Mouse (Mus musculus) cerebellum, postnatal 4 days (tissue): ENCODE measurements around the gene Ring1.

Experiments used
- DNase-seq, 2 experiments: peaks; one replicate each; pipeline ENCODE4 v3.0.0; 2022; ENCODE audit warnings: low spot score in 2 of 2, mixed read lengths in 1 of 2

Ring1 gene

DNA sequence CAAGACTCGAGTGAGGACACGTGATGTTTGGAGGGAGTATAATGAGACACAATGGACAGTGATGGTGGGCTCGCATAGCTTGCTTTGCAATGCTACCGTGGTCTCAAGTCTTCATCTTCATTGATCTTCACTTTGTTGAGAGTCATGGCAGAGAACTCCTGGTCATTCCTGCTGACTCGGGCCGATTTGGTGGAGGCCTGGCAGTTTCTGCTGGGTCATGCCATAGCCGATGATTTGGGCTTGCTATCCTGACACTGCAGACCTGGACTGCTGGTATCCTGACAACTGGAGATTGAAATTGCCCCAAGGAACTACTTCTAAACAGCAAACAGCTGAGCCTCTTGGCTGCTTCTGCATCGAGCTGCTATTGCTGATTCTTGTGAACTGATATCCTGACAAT lies 29.5 kb downstream of the Ring1 start:
- no peak for DNase-seq

DNA sequence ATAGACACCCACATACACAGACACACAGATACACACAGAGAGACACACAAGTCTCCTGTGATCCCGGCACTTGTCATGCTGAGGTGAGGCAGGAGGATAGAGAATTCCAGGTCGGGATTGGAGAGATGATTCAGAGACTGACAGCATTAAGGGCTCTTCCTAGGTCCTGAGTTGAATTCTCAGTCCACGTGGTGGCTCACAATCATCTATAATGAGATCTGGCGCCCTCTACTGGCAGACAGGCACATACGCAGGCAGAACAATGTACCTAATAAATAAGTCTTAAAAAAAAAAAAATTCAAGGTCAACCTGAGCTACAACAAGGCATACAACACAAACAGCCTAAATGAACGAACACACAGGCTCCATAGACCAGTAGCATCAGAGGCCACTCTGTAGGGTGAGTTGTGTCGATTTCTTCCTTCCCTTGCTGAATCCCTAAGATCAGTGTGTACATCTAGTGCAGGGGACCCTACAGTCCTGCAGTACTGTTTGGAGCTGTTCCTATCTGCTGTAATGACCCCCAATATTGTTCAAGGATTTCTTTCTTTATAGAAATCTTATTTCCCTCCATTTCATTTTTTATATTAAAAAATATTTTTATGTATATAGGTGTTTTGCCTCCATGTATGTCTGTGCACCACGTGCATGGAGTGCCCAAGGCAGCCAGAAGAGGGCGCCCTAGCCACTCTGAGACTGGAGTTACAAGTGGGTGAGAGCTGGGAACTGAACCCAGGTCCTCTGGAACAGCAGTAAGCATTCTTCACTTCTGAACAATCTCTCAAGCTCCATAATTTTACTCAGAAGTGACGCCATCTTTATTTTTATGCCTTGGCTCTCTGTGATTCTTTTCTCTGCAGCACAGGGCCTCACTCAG lies 32.5 kb downstream of the Ring1 start:
- peak in 1 of 2 experiments; percentile 58 for DNase-seq

DNA sequence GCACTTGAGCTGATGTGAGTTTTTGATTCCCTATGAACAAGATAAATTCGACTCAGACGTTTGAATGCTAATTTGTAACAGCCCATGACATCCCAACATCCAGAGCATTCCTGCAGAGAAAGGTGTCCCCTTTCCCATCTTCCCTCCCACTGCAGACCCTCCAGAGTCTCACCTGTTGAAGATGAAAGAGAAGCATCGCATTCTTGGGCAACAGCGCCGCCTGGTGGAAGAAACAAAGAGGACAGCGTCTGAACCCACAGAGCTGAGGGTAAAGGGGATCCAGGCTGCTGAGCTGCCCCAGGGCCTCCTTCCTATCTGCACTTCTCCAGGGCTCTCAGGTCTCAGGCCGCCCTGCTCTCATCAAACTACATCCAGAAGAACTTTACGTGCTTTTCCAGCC lies 42.3 kb downstream of the Ring1 start:
- DNase-seq, result peak in 1 of 2 experiments; percentile 68

DNA sequence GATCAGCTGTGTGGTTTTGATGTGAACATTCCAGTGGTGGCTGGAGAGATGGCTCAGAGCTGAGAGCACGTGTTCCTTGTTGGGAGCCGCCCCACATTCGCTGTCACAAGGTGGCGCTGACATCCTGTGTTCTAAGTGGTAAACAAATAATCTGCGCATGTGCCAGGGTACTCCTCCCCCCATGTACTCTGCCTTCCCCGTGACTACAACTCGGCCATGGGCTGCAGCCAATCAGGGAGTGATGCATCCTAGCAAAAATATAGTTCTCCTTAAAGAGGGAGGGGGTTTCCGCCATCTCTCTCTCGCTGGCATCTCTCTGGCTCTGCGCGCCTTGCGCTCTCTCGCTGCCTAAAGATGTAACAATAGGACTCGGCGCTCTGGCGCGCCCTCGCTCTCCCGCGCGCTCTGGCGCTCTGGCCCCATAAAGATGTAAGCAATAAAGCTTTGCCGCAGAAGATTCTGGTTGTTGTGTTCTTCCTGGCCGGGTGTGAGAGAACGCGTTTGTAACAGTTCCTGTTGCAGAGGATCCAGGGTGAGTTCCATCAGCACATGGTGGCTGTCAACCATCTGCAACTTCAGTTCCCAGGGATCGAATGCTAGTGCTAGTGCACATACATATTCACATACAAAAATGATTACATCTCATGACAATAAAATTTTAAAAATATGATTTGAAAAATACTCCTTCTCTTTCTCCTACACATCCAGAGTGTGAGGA lies 43.1 kb downstream of the Ring1 start:
- DNase-seq, result peak; percentile 66 to 81

DNA sequence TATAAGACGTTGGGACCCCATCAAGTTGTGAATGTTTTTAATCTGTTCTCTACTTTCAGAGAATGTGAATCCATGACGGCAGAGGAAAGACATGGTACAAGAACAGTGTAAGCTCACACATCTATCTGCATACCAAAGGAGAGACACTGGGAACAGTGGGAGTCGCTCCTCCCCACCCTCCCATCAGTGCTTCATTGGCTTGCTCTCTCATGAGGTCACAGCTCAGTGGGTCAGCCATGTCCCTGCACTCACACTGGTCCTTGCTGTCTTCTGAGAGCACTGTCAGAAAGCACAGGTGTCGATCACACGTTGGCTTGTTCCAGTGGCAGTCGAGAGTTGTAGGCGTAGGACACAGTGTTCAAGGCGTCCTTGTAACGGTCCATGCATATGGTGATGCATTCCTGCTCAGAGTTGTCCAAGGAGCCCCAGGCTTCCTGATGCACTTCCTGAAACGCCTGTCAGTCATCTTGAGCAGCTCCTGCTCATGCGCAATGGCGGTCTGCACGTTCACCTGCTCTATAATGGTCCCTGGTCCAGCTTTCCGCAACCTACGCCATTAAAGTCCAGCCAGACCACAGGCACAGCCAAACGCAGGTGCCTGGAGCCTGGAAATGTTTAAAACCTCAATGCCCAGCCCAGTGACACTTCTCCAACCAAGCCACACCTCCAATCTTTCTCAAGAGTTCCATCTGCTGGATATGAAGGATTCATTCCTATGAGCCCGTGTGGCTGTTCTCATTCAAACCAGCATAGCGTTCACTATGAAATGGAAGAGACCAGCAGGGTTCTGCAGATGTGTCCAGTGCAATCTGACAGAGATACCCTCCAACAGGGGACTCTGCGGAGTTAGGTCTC lies 44.1 kb downstream of the Ring1 start:
- DNase-seq, result no peak

DNA sequence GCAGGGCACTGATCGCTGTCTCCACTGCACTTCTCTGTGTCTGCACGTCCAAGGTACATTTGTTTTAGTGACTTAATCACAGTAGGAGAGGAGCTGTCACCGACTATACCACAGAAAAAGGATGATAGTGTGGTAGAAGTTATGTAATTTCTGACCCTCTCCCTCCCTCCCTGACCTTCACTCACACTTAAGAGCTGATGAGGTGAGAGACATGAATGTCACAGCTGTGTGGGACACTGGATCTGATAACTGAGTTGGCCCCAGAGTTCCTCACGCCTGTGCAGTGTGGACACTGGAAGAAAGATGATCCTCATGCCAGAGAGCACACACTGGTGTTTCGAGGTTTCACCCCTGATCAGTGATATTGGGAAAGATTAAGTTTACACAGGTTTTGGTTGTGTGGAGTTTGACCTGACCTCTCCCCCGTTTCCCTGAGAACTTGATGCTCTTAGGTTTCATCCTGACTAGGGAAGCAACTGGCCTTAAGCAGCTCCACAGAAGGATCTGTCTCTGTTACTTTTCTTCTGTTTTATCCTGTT lies 44.9 kb downstream of the Ring1 start:
- no peak for DNase-seq

DNA sequence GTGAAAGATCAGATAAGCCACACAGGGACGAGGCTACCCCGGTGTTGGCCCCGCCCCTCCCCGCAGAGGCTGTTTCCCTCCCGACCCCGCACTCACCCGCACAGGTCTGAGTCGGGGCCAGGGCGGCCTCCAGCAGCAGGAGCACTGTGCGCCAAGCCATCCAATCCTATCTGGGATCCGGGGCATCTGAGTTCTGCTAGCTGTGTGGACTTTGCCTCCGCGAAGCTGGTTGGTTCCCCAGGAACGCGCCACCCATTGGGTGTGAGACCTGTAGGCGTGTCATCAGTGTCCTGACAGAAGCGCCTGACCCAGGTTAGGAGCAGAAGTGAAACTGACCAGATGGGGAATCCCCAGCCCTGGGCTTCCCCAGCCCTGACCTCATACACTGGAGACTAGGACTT lies 45.8 kb downstream of the Ring1 start:
- DNase-seq, result no peak

DNA sequence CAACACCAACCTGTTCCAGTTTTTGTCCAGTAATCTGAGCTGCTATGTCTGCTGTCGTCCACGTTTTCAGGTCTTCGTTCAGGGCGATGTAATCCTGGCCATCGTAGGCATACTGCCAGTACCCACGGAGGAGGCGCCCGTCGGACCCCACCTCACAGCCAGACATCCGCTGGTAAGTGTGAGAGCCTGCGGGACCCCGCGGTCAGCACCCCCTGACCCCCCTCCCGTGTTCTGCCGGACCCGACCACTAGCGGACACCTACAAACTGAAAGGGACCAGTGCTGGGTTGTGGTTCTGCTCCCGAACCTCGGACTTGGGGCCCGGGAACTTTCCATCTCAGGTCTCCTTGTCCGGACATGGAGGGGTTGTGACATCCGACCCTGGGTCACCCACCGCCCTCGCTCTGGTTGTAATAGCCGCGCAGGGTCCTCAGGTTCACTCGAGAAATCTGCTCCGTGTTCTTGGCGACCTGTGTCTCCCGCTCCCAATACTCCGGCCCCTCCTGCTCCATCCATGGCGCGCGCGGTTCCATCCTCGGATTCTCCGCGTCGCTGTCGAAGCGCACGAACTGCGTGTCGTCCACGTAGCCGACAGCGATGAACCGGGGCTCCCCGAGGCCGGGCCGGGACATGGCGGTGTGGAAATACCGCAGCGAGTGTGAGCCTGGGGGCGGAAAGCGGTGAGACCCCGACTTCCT lies 46.5 kb downstream of the Ring1 start:
- DNase-seq, result no peak

DNA sequence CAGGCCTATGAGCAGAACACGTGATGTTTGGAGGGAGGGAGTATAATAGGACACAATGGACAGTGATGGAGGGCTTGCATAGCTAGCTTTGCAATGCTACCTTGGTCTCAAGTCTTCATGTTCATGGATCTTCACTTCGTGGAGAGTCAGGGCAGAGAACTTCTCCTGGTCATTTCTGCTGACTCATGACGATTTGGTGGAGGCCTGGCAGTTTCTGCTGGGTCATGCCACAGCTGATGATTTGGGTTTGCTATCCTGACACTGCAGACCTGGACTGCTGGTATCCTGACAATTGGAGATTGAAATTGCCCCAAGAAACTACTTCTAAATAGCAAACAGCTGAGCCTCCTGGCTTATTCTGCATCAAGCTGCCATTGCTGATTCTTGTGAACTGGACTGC lies 50.9 kb downstream of the Ring1 start:
- no peak for DNase-seq

DNA sequence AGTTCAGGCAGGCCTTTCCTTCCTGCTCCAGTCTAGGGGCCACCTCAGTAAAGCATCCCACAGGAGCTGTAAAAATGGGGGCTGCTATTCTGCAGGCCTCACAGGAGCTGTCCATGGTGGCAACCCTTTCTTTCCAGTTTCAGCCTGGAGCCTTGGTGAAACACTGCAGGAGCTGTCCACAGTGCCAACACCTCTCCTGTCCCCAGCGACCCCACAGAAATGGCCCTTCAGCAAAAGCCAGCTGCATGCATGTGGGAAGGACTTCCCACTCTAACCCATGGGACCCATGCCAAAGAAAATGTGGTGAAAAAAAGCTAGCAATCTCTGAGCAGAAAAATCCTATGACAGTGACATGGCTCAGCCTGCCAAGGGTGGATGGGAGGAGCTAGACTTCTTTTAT lies 51.8 kb downstream of the Ring1 start:
- no peak for DNase-seq
